Mouse (Mus musculus) megakaryocyte, embryonic 14.5 days (primary cell): ENCODE measurements around the gene Per3.

ENCODE experiments used
- FLI1 ChIP-seq: IDR thresholded peaks from 2 replicates; pipeline ENCODE4 v1.6.1; 2012; ENCODE audit warnings: low read length, inconsistent platforms, mixed read lengths
- GATA1 ChIP-seq: IDR thresholded peaks from 3 replicates; pipeline ENCODE4 v1.6.1; 2012; ENCODE audit warnings: mixed read lengths, low read length, inconsistent platforms, borderline replicate concordance

- TF ChIP-seq GATA1, result no peak
- no peak for TF ChIP-seq FLI1
Observed at GRCm38 (mm10) chr4:151027001-151027400, 17.5 kb downstream of the Per3 start.
